Mouse (Mus musculus) spleen, postnatal 0 days (tissue): Measurements from ENCODE around the gene Tmem74b. TPM values are rescaled to one million over a fixed set of nuclear protein-coding genes. Genes with fewer than 3 reads are reported as not detected.

Source experiments
- polyA plus RNA-seq: library from polyadenylated mRNA; unstranded; fragments of >200 nt; fragmentation: Nextera tagmentation; extraction: Ambion mirVana; gene quantifications from 2 replicates; pipeline ENCODE4 v1.2.1, GENCODE M21; 2015

Gene Tmem74b
- 0.29 TPM in 1 of 2 replicates, not detected in the other for polyA plus RNA-seq

DNA sequence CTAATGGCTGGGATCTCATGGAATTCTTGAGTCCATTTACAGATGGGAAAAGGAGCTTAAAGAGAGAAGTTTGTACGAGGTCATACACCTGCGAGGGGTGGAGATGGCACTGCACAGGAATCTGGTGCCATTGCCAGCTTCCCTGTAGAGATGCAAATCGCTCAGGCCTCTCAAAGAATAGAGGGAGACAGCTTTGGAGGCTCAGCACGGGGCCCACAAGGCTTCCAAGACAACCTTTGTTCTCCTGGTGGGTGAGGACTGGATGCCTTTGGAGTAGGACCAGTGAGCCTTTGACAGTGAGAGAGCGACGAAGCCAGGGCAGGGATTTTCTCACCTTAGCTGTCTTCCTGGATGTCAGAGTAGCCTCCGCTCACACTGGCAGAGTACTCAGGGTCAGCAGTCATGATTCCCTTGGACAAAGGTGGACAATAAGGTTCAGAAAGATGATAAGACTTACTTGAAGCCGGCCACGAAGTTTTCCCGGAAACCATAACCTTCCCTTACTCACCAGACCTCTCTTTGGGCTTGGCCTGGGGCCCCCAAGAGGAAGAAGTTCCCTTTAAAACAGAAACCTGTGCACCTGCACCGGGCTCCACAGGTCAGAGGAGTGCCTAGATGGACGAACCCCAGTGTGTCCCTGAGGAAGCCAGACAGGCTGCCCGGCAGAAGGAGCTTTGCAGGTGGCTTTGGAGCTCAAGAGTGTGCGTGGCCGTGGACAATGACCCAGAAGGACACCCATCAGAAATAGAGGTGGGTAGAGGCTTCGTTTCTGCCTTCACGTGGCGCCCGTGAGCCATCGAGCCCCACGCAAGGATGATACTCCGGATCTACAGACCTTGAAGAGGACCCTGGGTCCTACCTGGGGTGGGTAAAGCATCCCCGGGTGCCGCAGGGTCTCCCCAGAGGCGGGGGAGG lies at the start of gene Tmem74b:
Tmem74b (plus strand) TSS at position 778 of the 915 bp plus-strand sequence.

GRCm38 (mm10) chr2:151668433-151668832 lies 33.4 kb upstream of the Tmem74b start, which contains the start of gene Rad21l:
Gene Rad21l (minus strand): TSS chr2:151668533.

GRCm38 (mm10) chr2:151743845-151744244 lies 42.0 kb downstream of the Tmem74b start, which contains the start of gene Psmf1:
Gene Psmf1 (minus strand): TSS chr2:151744186.

Other genes with a start within 250 kb of the Tmem74b start
- not detected in 2 replicates for gene 4921509C19Rik, start 225.9 kb upstream of the Tmem74b start, polyA plus RNA-seq
- 86.9 and 91.1 TPM in 2 replicates for gene Nsfl1c, start 207.8 kb upstream of the Tmem74b start, polyA plus RNA-seq
- gene Fkbp1a, start 159.5 kb upstream of the Tmem74b start, polyA plus RNA-seq: 154 and 171 TPM in 2 replicates
- 0.27 and 0.42 TPM in 2 replicates for gene Sdcbp2, start 129.4 kb upstream of the Tmem74b start, polyA plus RNA-seq
- 0.04 and 0.10 TPM in 2 replicates for gene Snph, start 69.4 kb upstream of the Tmem74b start, polyA plus RNA-seq
- gene Rad21l, start 33.5 kb upstream of the Tmem74b start, polyA plus RNA-seq: not detected in 2 replicates
- 70.2 and 80.5 TPM in 2 replicates for gene Psmf1, start 42.2 kb downstream of the Tmem74b start, polyA plus RNA-seq
- not detected in 2 replicates for gene Rspo4, start 140.9 kb downstream of the Tmem74b start, polyA plus RNA-seq
- 0.16 TPM in 1 of 2 replicates, not detected in the other for gene Angpt4, start 209.2 kb downstream of the Tmem74b start, polyA plus RNA-seq